Mouse (Mus musculus): Measurements from ENCODE around the gene Csk. TPM values are rescaled to one million over a fixed set of nuclear protein-coding genes. Genes with fewer than 3 reads are reported as not detected.

Csk gene
- polyA plus RNA-seq, 1 experiment = not detected

GRCm38 (mm10) chr9:57618854-57619253, 34.6 kb downstream of the Csk start:
- Histone ChIP-seq H3K4me3 (ENCODE audit: insufficient read depth, low read depth, low read length) (no peak overlapping the region), H3K27ac (ENCODE audit: insufficient read depth, low read depth, low read length) (no peak overlapping the region), H3K4me1 (ENCODE audit: control insufficient read depth, insufficient read depth, low read length) (peaks cover 5% of the 10 kb centered on the region; the same call in 1 of the 2 replicates)
- WGBS = 77% methylated on average over 8 of the region's 8 CpGs
- TF ChIP-seq POLR2A (IDR thresholded peaks at IDR 0.05; ENCODE audit: insufficient read depth, low read depth, low read length) (no peak), CTCF (IDR thresholded peaks at IDR 0.05; ENCODE audit: insufficient read depth, low read depth, low read length) (no peak)

GRCm38 (mm10) chr9:57617556-57618169, 35.8 kb downstream of the Csk start:
- TF ChIP-seq CTCF (IDR thresholded peaks at IDR 0.05; ENCODE audit: insufficient read depth, low read depth, low read length) (no peak), POLR2A (IDR thresholded peaks at IDR 0.05; ENCODE audit: insufficient read depth, low read depth, low read length) (no peak)
- Histone ChIP-seq H3K27ac (ENCODE audit: insufficient read depth, low read depth, low read length) (no peak overlapping the region), H3K4me1 (ENCODE audit: control insufficient read depth, insufficient read depth, low read length) (peaks cover 5% of the 10 kb centered on the region; the same call in 1 of the 2 replicates), H3K4me3 (ENCODE audit: insufficient read depth, low read depth, low read length) (no peak overlapping the region)
- WGBS = 66% methylated on average over 8 of the region's 8 CpGs

GRCm38 (mm10) chr9:57614786-57615185, 38.6 kb downstream of the Csk start:
- no peak overlapping the region for H3K27ac ChIP-seq (ENCODE audit: insufficient read depth, low read depth, low read length)
- WGBS = 87% methylated on average over 4 of the region's 4 CpGs
- no peak overlapping the region for H3K4me3 ChIP-seq (ENCODE audit: insufficient read depth, low read depth, low read length)
- TF ChIP-seq CTCF (IDR thresholded peaks at IDR 0.05; ENCODE audit: insufficient read depth, low read depth, low read length) = no peak
- TF ChIP-seq POLR2A (IDR thresholded peaks at IDR 0.05; ENCODE audit: insufficient read depth, low read depth, low read length) = no peak
- H3K4me1 ChIP-seq (ENCODE audit: control insufficient read depth, insufficient read depth, low read length) = peaks cover 5% of the 10 kb centered on the region; the same call in 1 of the 2 replicates

GRCm38 (mm10) chr9:57613975-57614374, 39.5 kb downstream of the Csk start:
- no peak overlapping the region for H3K27ac ChIP-seq (ENCODE audit: insufficient read depth, low read depth, low read length)
- H3K4me3 ChIP-seq (ENCODE audit: insufficient read depth, low read depth, low read length) = no peak overlapping the region
- WGBS = 71% methylated on average over 7 of the region's 7 CpGs

GRCm38 (mm10) chr9:57612587-57612986, 40.8 kb downstream of the Csk start:
- WGBS = 92% methylated on average over 7 of the region's 7 CpGs
- Histone ChIP-seq H3K4me3 (ENCODE audit: insufficient read depth, low read depth, low read length) (no peak overlapping the region), H3K4me1 (ENCODE audit: control insufficient read depth, insufficient read depth, low read length) (peaks cover 2% of the 10 kb centered on the region; the same call in 1 of the 2 replicates), H3K27ac (ENCODE audit: insufficient read depth, low read depth, low read length) (no peak overlapping the region)
- TF ChIP-seq POLR2A (IDR thresholded peaks at IDR 0.05; ENCODE audit: insufficient read depth, low read depth, low read length) = no peak
- no peak for TF ChIP-seq CTCF (IDR thresholded peaks at IDR 0.05; ENCODE audit: insufficient read depth, low read depth, low read length)

More at GRCm38 (mm10) chr9:57613975-57614374, 39.5 kb downstream of the Csk start:
- TF ChIP-seq CTCF (IDR thresholded peaks at IDR 0.05; ENCODE audit: insufficient read depth, low read depth, low read length) (no peak), POLR2A (IDR thresholded peaks at IDR 0.05; ENCODE audit: insufficient read depth, low read depth, low read length) (no peak)
- H3K4me1 ChIP-seq (ENCODE audit: control insufficient read depth, insufficient read depth, low read length) = peaks cover 5% of the 10 kb centered on the region; the same call in 1 of the 2 replicates

- H3K27ac ChIP-seq (ENCODE audit: insufficient read depth, low read depth, low read length) = no peak overlapping the region
- no peak overlapping the region for H3K4me3 ChIP-seq (ENCODE audit: insufficient read depth, low read depth, low read length)
- TF ChIP-seq CTCF (IDR thresholded peaks at IDR 0.05; ENCODE audit: insufficient read depth, low read depth, low read length) (no peak), POLR2A (IDR thresholded peaks at IDR 0.05; ENCODE audit: insufficient read depth, low read depth, low read length) (no peak)
- WGBS = 59% methylated on average over 3 of the region's 3 CpGs
- H3K4me1 ChIP-seq (ENCODE audit: control insufficient read depth, insufficient read depth, low read length) = peaks cover 8% of the 10 kb centered on the region
These were observed 43.0 kb downstream of the Csk start for GRCm38 (mm10) chr9:57610359-57610826.

- H3K27ac ChIP-seq (ENCODE audit: insufficient read depth, low read depth, low read length) = no peak overlapping the region
These were observed 43.6 kb downstream of the Csk start for GRCm38 (mm10) chr9:57609803-57610202.

GRCm38 (mm10) chr9:57606139-57606851, 47.1 kb downstream of the Csk start, which contains the start of gene Cplx3:
TSS of gene Cplx3 (minus strand) at chr9:57606281.
- TF ChIP-seq CTCF (IDR thresholded peaks at IDR 0.05; ENCODE audit: insufficient read depth, low read depth, low read length) (no peak), POLR2A (IDR thresholded peaks at IDR 0.05; ENCODE audit: insufficient read depth, low read depth, low read length) (no peak)
- WGBS = 8% methylated on average over 24 of the region's 24 CpGs
- Histone ChIP-seq H3K27ac (ENCODE audit: insufficient read depth, low read depth, low read length) (no peak within 1 kb of the TSS), H3K4me3 (ENCODE audit: insufficient read depth, low read depth, low read length) (peak within 1 kb of the TSS; percentile 9; the same call in 1 of the 2 replicates), H3K4me1 (ENCODE audit: control insufficient read depth, insufficient read depth, low read length) (peaks cover 14% of the 10 kb centered on the region)

More at GRCm38 (mm10) chr9:57609803-57610202, 43.6 kb downstream of the Csk start:
- Histone ChIP-seq H3K4me3 (ENCODE audit: insufficient read depth, low read depth, low read length) (no peak overlapping the region), H3K4me1 (ENCODE audit: control insufficient read depth, insufficient read depth, low read length) (peaks cover 8% of the 10 kb centered on the region)
- WGBS = 81% methylated on average over 3 of the region's 3 CpGs
- TF ChIP-seq CTCF (IDR thresholded peaks at IDR 0.05; ENCODE audit: insufficient read depth, low read depth, low read length) = no peak
- no peak for TF ChIP-seq POLR2A (IDR thresholded peaks at IDR 0.05; ENCODE audit: insufficient read depth, low read depth, low read length)

- H3K4me1 ChIP-seq (ENCODE audit: control insufficient read depth, insufficient read depth, low read length) = peaks cover 17% of the 10 kb centered on the region
- H3K27ac ChIP-seq (ENCODE audit: insufficient read depth, low read depth, low read length) = no peak overlapping the region
- TF ChIP-seq CTCF (IDR thresholded peaks at IDR 0.05; ENCODE audit: insufficient read depth, low read depth, low read length) (no peak), POLR2A (IDR thresholded peaks at IDR 0.05; ENCODE audit: insufficient read depth, low read depth, low read length) (no peak)
- no peak overlapping the region for H3K4me3 ChIP-seq (ENCODE audit: insufficient read depth, low read depth, low read length)
- WGBS = 13% methylated on average over 9 of the region's 9 CpGs
These were observed 47.9 kb downstream of the Csk start for GRCm38 (mm10) chr9:57605503-57605902.
